Mouse (Mus musculus): ENCODE data around the gene Tpsb2.
A peak's percentile ranks its signal among the peaks of the same experiment; 100 is the strongest.

The Tpsb2 gene

DNA sequence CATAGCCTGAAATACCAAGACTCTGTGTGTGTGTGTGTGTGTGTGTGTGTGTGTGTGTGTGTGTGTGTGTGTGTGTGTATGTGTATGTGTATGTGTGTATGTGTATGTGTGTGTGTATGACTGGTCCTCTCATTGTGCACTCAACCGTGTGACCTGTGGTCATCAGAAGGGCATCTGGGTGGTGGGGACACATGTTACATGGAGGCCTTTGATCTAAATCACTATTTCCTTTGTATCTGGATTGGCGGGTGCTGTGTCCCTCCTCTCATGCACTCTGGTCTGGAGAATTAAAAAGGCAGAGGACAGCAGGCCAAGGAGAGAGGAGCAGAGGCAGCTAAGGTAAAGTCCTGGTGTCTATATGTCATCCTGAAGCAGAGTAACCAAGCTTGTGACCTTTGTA, at the start of gene Tpsb2:
TSS of gene Tpsb2 (plus strand) at position 301 of the 400 bp plus-strand sequence.
- no peak for DNase-seq (ENCODE audit: low spot score)

DNA sequence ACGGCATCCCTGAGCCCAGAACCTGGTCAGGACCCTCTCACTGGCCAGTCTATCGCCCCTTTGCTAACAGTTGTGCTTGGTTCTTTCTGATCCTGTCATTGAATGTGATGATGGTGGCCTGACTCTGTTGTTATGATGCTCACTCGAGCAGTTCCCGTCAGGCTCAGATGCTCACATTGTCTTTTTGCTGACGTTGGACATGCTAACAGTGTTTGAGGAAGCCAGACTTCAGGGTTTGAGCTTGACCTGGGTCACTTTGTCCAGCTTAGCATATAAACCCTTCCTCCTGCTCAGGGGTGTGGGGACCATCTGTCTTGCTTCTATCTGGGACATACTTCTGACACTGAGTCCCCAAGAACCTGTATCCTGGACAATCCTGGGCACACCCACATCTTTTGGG, 47.8 kb upstream of the Tpsb2 start, which contains the start of gene Prss29:
TSS of gene Prss29 (plus strand) at position 301 of the 400 bp plus-strand sequence.
- no peak for DNase-seq (ENCODE audit: low spot score)

DNA sequence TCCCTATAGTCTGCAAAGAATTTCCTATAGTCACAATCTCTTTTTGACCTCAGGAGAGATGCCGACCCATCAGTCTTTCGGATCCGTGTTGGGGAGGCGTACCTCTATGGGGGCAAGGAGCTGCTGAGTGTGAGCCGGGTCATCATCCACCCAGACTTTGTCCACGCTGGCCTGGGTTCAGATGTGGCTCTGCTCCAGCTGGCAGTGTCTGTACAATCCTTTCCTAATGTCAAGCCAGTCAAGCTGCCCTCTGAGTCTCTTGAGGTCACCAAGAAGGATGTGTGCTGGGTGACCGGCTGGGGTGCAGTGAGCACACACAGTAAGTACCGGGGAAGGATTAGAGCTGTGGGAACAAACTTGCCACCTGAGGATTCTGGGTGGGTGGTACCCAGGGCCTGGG, 45.3 kb upstream of the Tpsb2 start:
- DNase-seq (ENCODE audit: low spot score) = peak; percentile 35

DNA sequence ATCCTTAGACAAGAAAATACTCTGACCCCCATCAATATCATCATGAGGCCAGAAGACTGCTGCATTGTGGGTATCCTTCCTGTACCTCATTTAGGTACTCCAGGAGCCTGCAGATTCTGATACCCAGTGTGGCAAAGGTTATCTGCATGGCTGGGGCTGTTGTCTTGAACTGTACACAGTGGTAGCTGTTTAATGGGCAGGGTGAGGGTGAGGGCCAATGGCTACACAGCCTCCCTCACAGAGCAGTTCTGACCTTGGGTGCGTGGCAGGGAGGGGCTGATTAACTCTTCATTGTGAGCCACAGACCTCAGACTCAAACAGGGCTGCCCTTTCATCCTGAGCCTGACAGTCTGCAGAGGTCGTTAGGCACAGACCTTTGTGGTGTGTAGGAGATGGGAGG, 43.2 kb upstream of the Tpsb2 start:
- DNase-seq (ENCODE audit: low spot score) = peak; percentile 32

GRCm38 (mm10) chr17:25332321-25332720, 33.8 kb upstream of the Tpsb2 start:
- no peak for DNase-seq (ENCODE audit: low spot score)

DNA sequence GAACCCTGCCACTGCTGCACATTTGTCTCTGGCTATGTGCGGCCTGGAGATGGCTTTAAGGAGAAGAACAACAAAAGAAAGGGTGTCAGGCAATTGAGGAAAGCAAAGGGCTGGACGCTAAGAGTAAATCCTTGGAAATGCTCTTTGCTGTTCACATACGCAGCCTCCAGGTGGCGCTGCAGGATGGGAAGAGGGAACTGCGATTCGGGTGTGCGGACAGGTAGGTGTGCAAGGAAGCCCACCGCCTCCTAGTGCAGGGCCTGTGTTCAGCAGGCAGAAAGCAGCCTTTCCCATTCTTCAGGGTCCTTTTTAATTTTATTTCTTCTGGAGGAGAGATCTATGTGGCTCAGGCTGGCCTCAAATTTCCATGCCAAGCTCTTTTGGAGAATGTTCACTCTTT, 32.2 kb upstream of the Tpsb2 start:
- DNase-seq (ENCODE audit: low spot score) = peak; percentile 86

GRCm38 (mm10) chr17:25338218-25338617, 27.9 kb upstream of the Tpsb2 start:
- no peak for DNase-seq (ENCODE audit: low spot score)

GRCm38 (mm10) chr17:25340003-25340402, 26.1 kb upstream of the Tpsb2 start:
- DNase-seq (ENCODE audit: low spot score) = no peak

DNA sequence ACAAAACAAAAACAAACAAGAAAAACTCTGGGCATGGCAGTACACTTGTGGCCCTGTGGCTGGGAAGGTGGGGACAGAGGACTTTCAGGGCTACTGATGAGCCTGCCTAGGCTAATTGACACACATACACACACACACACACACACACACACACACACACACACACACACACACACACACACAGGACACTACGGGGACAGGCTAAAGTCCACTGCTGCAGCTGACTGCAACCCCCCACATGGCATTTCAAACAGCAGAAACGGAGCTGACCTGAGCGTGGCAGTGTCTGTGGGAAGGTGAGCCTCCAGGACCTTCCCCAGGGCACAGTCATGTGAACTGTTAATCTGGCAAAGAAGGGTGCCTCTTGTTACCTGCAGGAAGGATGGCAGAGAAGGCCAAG, 24.6 kb upstream of the Tpsb2 start:
- no peak for DNase-seq (ENCODE audit: low spot score)

DNA sequence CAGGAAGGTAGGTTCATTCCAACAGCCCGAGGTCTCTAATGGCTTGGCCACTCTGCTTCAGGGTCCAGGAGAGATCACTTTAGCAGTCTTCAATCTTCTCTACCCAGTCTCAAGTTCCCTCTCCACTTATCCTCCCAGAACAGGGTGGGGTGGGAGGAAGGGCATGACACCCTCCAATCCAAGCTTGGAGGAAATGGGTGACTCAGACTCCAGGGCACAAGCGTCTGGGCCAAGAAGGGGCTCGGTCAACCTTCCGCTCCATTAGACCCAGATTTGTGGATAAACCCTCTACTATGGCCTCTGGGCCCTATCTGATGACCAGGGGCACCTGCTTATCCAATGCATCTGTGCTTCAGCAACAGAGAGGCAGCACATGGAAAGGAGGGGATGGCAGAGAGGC, 20.6 kb upstream of the Tpsb2 start, which contains the start of gene Tpsab1:
TSS of gene Tpsab1 (minus strand) at position 101 of the 400 bp plus-strand sequence.
- no peak for DNase-seq (ENCODE audit: low spot score)

DNA sequence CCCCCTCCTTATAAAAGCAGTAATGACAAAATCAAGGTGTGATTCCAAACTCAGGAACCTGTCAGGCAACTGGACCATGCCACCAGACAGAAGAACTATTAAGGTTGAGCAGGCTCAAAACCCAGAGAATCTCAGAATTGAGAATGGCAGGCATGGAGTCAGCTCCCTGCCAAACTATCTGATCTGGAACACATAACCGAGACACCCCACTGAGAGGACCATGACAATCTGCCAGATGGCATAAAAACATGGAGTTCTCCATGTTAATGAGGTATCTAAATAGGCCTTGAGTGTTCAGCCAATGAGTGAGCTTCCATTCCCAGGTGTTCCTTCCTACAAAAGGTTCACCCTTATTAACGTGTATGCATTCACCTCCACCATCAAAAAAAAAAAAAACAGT, 4.8 kb upstream of the Tpsb2 start:
- no peak for DNase-seq (ENCODE audit: low spot score)

DNA sequence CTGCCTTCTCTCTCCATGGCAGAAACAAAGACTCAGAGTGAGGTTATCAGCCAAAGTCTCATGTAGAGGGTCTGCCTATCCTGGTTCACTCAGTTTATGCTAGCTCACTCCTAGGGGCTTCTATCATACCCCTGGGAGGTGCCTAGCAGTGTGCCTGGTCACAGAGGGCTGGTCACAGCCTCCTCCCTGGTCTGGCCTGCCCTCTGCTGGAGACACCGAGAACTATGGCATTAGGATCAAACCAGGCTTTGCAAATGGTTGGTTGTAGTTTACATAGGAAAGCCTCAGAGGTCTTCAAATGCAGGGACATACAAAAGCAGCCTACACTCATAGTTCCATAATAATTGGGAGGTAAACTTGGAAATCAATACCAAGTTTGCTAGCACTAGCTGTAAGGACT, 2.4 kb upstream of the Tpsb2 start:
- peak; percentile 82 for DNase-seq (ENCODE audit: low spot score)

DNA sequence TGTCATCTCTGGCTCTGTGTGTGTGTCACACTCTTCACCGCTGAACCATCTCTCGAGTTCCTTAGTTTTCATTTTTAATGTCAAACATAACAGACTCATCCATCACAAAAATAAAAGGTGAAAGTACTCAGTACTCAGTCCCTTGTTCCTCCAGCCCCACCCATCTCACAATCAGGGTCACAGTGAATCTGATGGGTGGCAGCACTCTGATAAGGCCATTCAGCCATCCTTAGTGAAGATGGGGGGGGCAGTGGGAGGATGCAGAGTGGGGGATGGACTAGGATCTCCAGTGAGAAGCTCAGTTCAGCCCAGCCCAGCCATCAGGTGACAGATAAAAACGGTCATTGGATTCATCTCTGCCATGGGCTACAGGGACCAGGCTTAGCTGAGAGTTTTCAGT, 2.9 kb downstream of the Tpsb2 start, which contains the start of gene Tpsg1:
TSS of gene Tpsg1 (plus strand) at position 301 of the 400 bp plus-strand sequence.
- DNase-seq (ENCODE audit: low spot score) = no peak

DNA sequence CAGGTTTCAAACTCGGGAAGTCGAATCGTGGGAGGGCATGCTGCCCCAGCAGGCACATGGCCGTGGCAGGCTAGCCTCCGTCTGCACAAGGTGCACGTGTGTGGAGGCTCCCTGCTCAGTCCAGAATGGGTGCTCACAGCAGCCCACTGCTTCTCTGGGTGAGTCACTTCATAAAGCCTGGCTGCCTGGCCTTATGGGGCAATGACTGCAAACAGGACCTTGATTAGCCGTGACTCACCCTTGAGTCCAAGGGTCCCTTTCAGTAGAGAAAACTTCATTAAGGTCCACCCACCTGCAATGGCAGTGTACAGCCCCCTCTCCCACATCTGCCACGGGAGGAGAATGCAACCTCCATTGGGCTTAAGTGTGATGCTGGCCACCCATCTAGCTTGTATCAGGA, 6.4 kb downstream of the Tpsb2 start:
- no peak for DNase-seq (ENCODE audit: low spot score)

GRCm38 (mm10) chr17:25374011-25374410, 7.9 kb downstream of the Tpsb2 start:
- DNase-seq (ENCODE audit: low spot score) = peak; percentile 78

DNA sequence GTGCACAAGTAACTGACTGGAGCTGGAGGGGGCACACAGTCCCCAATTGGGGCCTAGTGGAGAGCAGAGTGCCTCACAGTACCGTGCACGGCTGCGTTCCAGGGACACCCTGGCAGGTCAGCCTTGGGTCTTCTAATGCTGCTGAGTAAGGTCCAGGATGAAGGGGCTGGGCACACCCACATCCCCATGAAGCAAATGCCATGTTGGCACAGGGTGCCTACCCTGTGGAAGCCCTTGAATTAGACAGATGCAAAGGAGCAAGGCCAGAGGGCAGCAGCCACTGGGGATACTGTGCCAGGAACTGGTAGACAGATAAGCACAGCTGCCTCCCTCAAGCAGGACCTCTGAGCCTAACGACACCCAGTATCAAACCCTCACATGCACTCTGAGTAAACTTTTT, 28.4 kb downstream of the Tpsb2 start:
- no peak for DNase-seq (ENCODE audit: low spot score)

DNA sequence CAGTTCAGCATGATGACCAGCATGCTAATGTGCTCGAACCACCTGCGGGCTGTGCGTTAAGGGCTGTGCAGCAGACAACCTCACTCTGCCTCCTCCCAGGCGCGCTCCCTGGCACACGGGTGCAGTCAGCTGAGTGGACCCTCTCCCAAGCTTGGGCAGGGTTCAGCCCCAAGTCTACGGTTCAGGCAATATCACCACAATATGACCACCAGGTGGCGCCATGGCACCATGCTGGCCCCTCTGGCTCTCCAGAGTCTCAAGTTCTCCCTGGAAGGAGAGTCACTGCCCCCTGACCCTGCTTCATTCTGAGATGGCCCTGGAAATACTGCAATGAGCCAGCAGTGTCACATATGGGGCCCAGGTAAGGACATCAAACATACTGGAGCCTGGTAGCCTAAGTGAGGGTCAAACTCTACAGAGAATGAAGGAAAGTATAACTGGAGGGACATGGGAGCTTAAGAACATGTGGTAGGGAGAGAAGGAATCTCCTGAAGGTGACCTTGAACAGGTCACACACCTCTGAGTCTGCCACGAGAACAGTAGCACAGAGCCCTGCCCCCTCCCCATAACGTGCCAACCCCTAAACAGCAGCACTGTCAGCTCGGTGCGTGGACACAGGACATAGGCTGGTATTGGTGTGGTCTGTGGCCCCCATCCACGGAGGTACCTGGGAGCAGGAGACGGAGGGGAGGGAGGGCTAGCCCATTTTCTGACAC, 31.9 kb downstream of the Tpsb2 start:
- peak; percentile 94 for DNase-seq (ENCODE audit: low spot score)

DNA sequence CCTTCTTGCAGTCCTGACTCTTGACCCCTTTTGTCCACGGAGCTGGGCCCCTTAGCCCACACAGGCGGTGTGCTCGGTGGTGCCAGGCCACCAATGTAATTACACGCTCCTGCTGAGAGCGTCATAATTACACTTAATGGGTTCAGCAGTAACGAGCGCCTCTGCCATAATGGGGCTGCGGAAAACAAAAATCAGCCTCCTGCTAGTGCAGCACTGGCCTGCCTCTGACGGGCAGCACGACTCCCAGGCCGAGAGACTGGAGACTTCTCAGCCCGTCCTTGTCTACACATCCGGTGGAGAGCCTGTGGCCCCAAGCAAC, 32.4 kb downstream of the Tpsb2 start:
- no peak for DNase-seq (ENCODE audit: low spot score)

- DNase-seq (ENCODE audit: low spot score) = peak; percentile 83
Observed at GRCm38 (mm10) chr17:25400443-25400842, 34.3 kb downstream of the Tpsb2 start.

GRCm38 (mm10) chr17:25401491-25401890, 35.4 kb downstream of the Tpsb2 start:
- DNase-seq (ENCODE audit: low spot score) = no peak

DNA sequence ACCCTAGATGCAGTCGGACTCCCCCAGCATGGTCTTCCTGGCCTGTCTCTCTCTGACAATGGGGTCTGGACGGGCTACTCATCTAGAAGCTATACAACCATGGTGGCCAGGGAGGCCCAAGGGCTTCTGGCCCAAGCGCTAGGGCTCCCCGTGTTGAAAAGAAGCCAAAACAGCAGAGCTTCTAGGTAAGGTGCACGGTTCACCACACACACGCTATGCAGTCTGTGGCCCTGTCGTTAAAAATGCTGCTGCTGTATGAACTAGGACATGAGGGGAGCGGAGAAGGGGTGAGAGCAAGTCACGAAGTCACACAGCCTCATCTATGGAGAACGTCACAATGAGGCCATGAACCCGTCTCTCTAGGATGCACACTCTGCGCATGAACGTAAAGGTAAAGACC, 36.1 kb downstream of the Tpsb2 start:
- no peak for DNase-seq (ENCODE audit: low spot score)

DNA sequence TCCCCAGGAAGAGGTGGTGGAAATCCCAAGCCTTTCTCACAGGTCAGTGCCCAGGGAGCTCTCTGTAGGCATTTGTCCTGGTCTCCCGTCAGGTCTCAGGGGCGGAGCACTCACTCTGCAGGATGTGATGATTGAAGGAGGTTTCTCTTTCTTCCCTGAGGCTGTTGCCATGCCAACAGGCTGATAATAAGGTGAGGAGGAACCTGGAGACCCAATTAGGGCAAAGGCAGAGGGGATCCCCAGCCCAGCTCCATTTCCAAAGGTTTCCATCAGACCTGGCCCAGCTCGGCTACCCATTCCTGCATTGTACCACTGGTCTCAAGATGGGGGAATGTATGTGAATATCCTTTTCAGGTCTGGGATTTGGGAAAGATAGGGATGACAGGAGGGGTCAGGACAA, 38.1 kb downstream of the Tpsb2 start:
- no peak for DNase-seq (ENCODE audit: low spot score)

- no peak for DNase-seq (ENCODE audit: low spot score)
Observed at GRCm38 (mm10) chr17:25405224-25405895, 39.3 kb downstream of the Tpsb2 start.

GRCm38 (mm10) chr17:25406011-25406441, 39.9 kb downstream of the Tpsb2 start:
- DNase-seq (ENCODE audit: low spot score) = no peak

All from testis, postnatal 10 days (tissue).